8 mouse cellular contexts compared by ENCODE assay signal in the genomic region with DNA sequence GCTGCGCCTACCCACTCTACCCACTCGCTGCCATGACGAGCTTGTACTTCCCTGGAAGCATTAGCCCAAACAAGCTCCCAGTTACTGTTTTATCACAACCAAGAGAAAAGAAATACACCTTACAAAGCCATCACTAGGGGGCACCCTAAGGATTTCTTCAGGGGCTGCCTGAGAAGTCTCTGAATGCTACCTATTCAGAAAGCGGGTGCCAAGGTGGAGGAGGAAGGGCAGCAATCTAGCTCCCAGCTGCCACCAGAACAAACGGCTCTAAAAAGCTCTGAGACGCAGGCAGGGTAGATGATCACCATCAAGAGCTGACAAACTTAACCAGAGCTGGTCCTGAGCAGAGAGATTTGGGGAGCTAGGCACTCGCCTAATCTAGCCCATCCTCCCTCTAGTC. TPM values are rescaled to one million over a fixed set of nuclear protein-coding genes. Genes with fewer than 3 reads are reported as not detected.
DNase-seq lines count a peak whose midpoint lies in the region; ATAC-seq and TF ChIP-seq lines count a peak whose summit lies in the region.

No protein-coding gene starts in this region.

- no peak for TF ChIP-seq POLR2A in cerebellum, adult 2 months (IDR thresholded peaks at IDR 0.05; ENCODE audit: borderline replicate concordance, insufficient read depth, low read length)

- DNase-seq in hindbrain, embryonic 14.5 days (ENCODE audit: low spot score), result peak; percentile 61
- peak; percentile 75 for DNase-seq in ES-CJ7 (ENCODE audit: low read depth, low spot score)
- peak; percentile 56 to 75 for DNase-seq in cerebellum, adult 2 months
- peak; percentile 73 for DNase-seq in heart, embryonic 10.5 days (ENCODE audit: low spot score)
- DNase-seq in left cerebral cortex, adult 18-20 months (ENCODE audit: low spot score in 2 of 2), result peak; percentile 66 to 75

- ATAC-seq in hindbrain, embryonic 14.5 days (ENCODE audit: low FRiP score), result no peak
- no peak for ATAC-seq in hindbrain, embryonic 12.5 days (ENCODE audit: low FRiP score)
- ATAC-seq in neutrophil, adult 5-6 weeks (ENCODE audit: extremely low read depth, insufficient number of reproducible peaks, low FRiP score, poor library complexity, severe bottlenecking), result peak; percentile 50; the same call in 1 of the 2 replicates
- ATAC-seq in forebrain, embryonic 15.5 days (replicated peaks), result no peak

- peaks cover 81% of the 10 kb centered on the region for H3K36me3 ChIP-seq in hindbrain, embryonic 14.5 days (replicated peaks; ENCODE audit: control insufficient read depth, insufficient read depth)
- peaks cover 90% of the 10 kb centered on the region for H3K36me3 ChIP-seq in hindbrain, embryonic 12.5 days
- H3K36me3 ChIP-seq in heart, embryonic 10.5 days, result peaks cover 78% of the 10 kb centered on the region
- peaks cover 56% of the 10 kb centered on the region for H3K36me3 ChIP-seq in forebrain, embryonic 15.5 days

- no peak overlapping the region for H3K27ac ChIP-seq in hindbrain, embryonic 14.5 days
- H3K27ac ChIP-seq in hindbrain, embryonic 12.5 days, result no peak overlapping the region
- H3K27ac ChIP-seq in cerebellum, adult 2 months (ENCODE audit: insufficient read depth, low read length), result no peak overlapping the region
- no peak overlapping the region for H3K27ac ChIP-seq in heart, embryonic 10.5 days
- no peak overlapping the region for H3K27ac ChIP-seq in forebrain, embryonic 15.5 days (replicated peaks)

- H3K4me3 ChIP-seq in hindbrain, embryonic 14.5 days (replicated peaks; ENCODE audit: low read length), result no peak overlapping the region
- H3K4me3 ChIP-seq in hindbrain, embryonic 12.5 days, result no peak overlapping the region
- H3K4me3 ChIP-seq in cerebellum, adult 2 months (replicated peaks; ENCODE audit: insufficient read depth, low read depth, low read length), result no peak overlapping the region
- H3K4me3 ChIP-seq in heart, embryonic 10.5 days, result no peak overlapping the region
- H3K4me3 ChIP-seq in forebrain, embryonic 15.5 days, result no peak overlapping the region

- H3K4me2 ChIP-seq in hindbrain, embryonic 14.5 days (replicated peaks), result no peak overlapping the region
- H3K4me2 ChIP-seq in hindbrain, embryonic 12.5 days (replicated peaks), result no peak overlapping the region
- no peak overlapping the region for H3K4me2 ChIP-seq in forebrain, embryonic 15.5 days (replicated peaks)

- TF ChIP-seq CTCF in cerebellum, adult 2 months (IDR thresholded peaks at IDR 0.05; ENCODE audit: borderline replicate concordance, insufficient read depth, low read depth, low read length), result peak; percentile 44

- WGBS in hindbrain, embryonic 14.5 days, result 60% methylated on average over 7 of the region's 7 CpGs
- WGBS in hindbrain, embryonic 12.5 days, result 56% methylated on average over 7 of the region's 7 CpGs
- WGBS in cerebellum, adult 2 months, result 41% methylated on average over 7 of the region's 7 CpGs
- WGBS in heart, embryonic 10.5 days, result 60% methylated on average over 7 of the region's 7 CpGs
- 66% methylated on average over 7 of the region's 7 CpGs for WGBS in forebrain, embryonic 15.5 days

- H3K9me3 ChIP-seq in hindbrain, embryonic 14.5 days (ENCODE audit: control insufficient read depth, low read length), result no peaks in the 10 kb centered on the region
- H3K9me3 ChIP-seq in hindbrain, embryonic 12.5 days (replicated peaks), result no peaks in the 10 kb centered on the region
- H3K9me3 ChIP-seq in heart, embryonic 10.5 days, result no peaks in the 10 kb centered on the region
- H3K9me3 ChIP-seq in forebrain, embryonic 15.5 days, result no peaks in the 10 kb centered on the region

- no peaks in the 10 kb centered on the region for H3K27me3 ChIP-seq in hindbrain, embryonic 14.5 days (ENCODE audit: control insufficient read depth, insufficient read depth, low read length)
- H3K27me3 ChIP-seq in hindbrain, embryonic 12.5 days, result no peaks in the 10 kb centered on the region
- no peaks in the 10 kb centered on the region for H3K27me3 ChIP-seq in cerebellum, adult 2 months (ENCODE audit: control insufficient read depth, insufficient read depth, low read length)
- no peaks in the 10 kb centered on the region for H3K27me3 ChIP-seq in heart, embryonic 10.5 days (ENCODE audit: insufficient read depth, poor library complexity, severe bottlenecking)
- no peaks in the 10 kb centered on the region for H3K27me3 ChIP-seq in forebrain, embryonic 15.5 days

- no peaks in the 10 kb centered on the region for H3K4me1 ChIP-seq in hindbrain, embryonic 14.5 days (replicated peaks; ENCODE audit: control insufficient read depth, insufficient read depth, low read length)
- no peaks in the 10 kb centered on the region for H3K4me1 ChIP-seq in hindbrain, embryonic 12.5 days
- peaks cover 21% of the 10 kb centered on the region for H3K4me1 ChIP-seq in cerebellum, adult 2 months (ENCODE audit: control insufficient read depth, insufficient read depth, low read length)
- H3K4me1 ChIP-seq in heart, embryonic 10.5 days, result no peaks in the 10 kb centered on the region
- 0 out of 2 replicates have a peak, but pooled peaks cover under 1% of the 10 kb centered on the region for H3K4me1 ChIP-seq in forebrain, embryonic 15.5 days

- H3K9ac ChIP-seq in hindbrain, embryonic 14.5 days, result no peak overlapping the region
- H3K9ac ChIP-seq in hindbrain, embryonic 12.5 days, result no peak overlapping the region
- H3K9ac ChIP-seq in forebrain, embryonic 15.5 days (replicated peaks), result no peak overlapping the region

RNA-seq across cellular contexts. Expression of a gene that starts 39.3 kb away (rescaled TPM):
- polyA plus RNA-seq in hindbrain, embryonic 14.5 days (2014; fragmentation: Nextera tagmentation; extraction: Ambion mirVana), result 103 and 107 TPM in 2 replicates
- 115 and 130 TPM in 2 replicates for polyA plus RNA-seq in hindbrain, embryonic 12.5 days (2016; fragmentation: Nextera tagmentation; extraction: Ambion mirVana)
- polyA plus RNA-seq in cerebellum, adult 2 months (2012; rRNA removed), result 52.2 and 54.9 TPM in 2 replicates
- polyA plus RNA-seq in heart, embryonic 10.5 days (2016; fragmentation: Nextera tagmentation; extraction: Ambion mirVana), result 60.3 and 69.0 TPM in 2 replicates
- total RNA-seq in left cerebral cortex, adult 18-20 months (2021), result 10 to 100 TPM; 71.0 to 73.2 TPM
- total RNA-seq in neutrophil, adult 5-6 weeks (2017), result 64.5 and 67.0 TPM in 2 replicates
- 118 and 124 TPM in 2 replicates for polyA plus RNA-seq in forebrain, embryonic 15.5 days (2015; fragmentation: Nextera tagmentation; extraction: Ambion mirVana)

RNA-seq across cellular contexts. Expression of a gene that starts 51.0 kb away (rescaled TPM):
- 112 and 133 TPM in 2 replicates for polyA plus RNA-seq in hindbrain, embryonic 14.5 days (2014; fragmentation: Nextera tagmentation; extraction: Ambion mirVana)
- polyA plus RNA-seq in hindbrain, embryonic 12.5 days (2016; fragmentation: Nextera tagmentation; extraction: Ambion mirVana), result 133 and 136 TPM in 2 replicates
- 49.9 and 55.0 TPM in 2 replicates for polyA plus RNA-seq in cerebellum, adult 2 months (2012; rRNA removed)
- polyA plus RNA-seq in heart, embryonic 10.5 days (2016; fragmentation: Nextera tagmentation; extraction: Ambion mirVana), result 147 and 155 TPM in 2 replicates
- total RNA-seq in left cerebral cortex, adult 18-20 months (2021), result 10 to 100 TPM; 59.9 to 61.3 TPM
- total RNA-seq in neutrophil, adult 5-6 weeks (2017), result 95.3 and 99.6 TPM in 2 replicates
- polyA plus RNA-seq in forebrain, embryonic 15.5 days (2015; fragmentation: Nextera tagmentation; extraction: Ambion mirVana), result 101 TPM in 2 replicates

RNA-seq across cellular contexts. Expression of a gene that starts 58.2 kb away (rescaled TPM):
- 28.1 and 29.3 TPM in 2 replicates for polyA plus RNA-seq in hindbrain, embryonic 14.5 days (2014; fragmentation: Nextera tagmentation; extraction: Ambion mirVana)
- polyA plus RNA-seq in hindbrain, embryonic 12.5 days (2016; fragmentation: Nextera tagmentation; extraction: Ambion mirVana), result 42.0 and 50.1 TPM in 2 replicates
- polyA plus RNA-seq in cerebellum, adult 2 months (2012; rRNA removed), result 33.5 TPM in 2 replicates
- polyA plus RNA-seq in heart, embryonic 10.5 days (2016; fragmentation: Nextera tagmentation; extraction: Ambion mirVana), result 46.4 and 59.4 TPM in 2 replicates
- total RNA-seq in left cerebral cortex, adult 18-20 months (2021), result 10 to 100 TPM; 27.8 to 28.6 TPM
- 49.1 and 51.3 TPM in 2 replicates for total RNA-seq in neutrophil, adult 5-6 weeks (2017)
- polyA plus RNA-seq in forebrain, embryonic 15.5 days (2015; fragmentation: Nextera tagmentation; extraction: Ambion mirVana), result 41.3 and 42.8 TPM in 2 replicates
